Mouse (Mus musculus) stomach, postnatal 0 days (tissue): ENCODE measurements at regions not wholly inside any gene's neighbourhood (a gene's known extent, or its start where the extent isn't known, plus 50 kb on each side); places are given as distances from the start of the nearest gene placed in this dataset.

Source experiments
- ATAC-seq: fragments of 200-750 bp; cut with Nextera tagmentation; 2 replicates; pipeline ENCODE4 v1.8.0; 2017; ENCODE audit not compliant: low FRiP score, low TSS enrichment
- DNase-seq: peaks from one replicate; pipeline ENCODE4 v3.0.0-alpha.2; 2016; ENCODE audit warnings: low spot score
- H3K27ac ChIP-seq: fragments of 300-500 bp; sonication (generic); replicated peaks from 2 replicates; pipeline ENCODE4 v1.5.1; 2014; ENCODE audit warnings: mild to moderate bottlenecking, control low read depth
- H3K27me3 ChIP-seq: fragments of 300-500 bp; sonication (generic); 2 replicates; pipeline ENCODE4 v1.6.1; 2014; ENCODE audit warnings: low read length; ENCODE audit not compliant: control insufficient read depth, insufficient read depth
- H3K36me3 ChIP-seq: fragments of 300-500 bp; sonication (generic); 2 replicates; pipeline ENCODE4 v1.6.1; 2014; ENCODE audit warnings: low read length, mixed read lengths; ENCODE audit not compliant: control insufficient read depth, insufficient read depth
- H3K4me1 ChIP-seq: fragments of 300-500 bp; sonication (generic); replicated peaks from 2 replicates; pipeline ENCODE4 v1.6.1; 2014; ENCODE audit warnings: antibody characterized with exemption; ENCODE audit not compliant: control insufficient read depth, insufficient read depth
- H3K4me2 ChIP-seq: fragments of 300-500 bp; sonication (generic); replicated peaks from 2 replicates; pipeline ENCODE4 v1.6.1; 2014; ENCODE audit warnings: low read depth, mild to moderate bottlenecking, control low read depth, moderate library complexity
- H3K4me3 ChIP-seq: fragments of 300-500 bp; sonication (generic); 2 replicates; pipeline ENCODE4 v1.5.1; 2014; ENCODE audit warnings: low read depth, low read length, control low read depth
- H3K9ac ChIP-seq: fragments of 300-500 bp; sonication (generic); 2 replicates; pipeline ENCODE4 v1.6.1; 2014; ENCODE audit warnings: mild to moderate bottlenecking, low read length, control low read depth, mixed read lengths
- H3K9me3 ChIP-seq: fragments of 300-500 bp; sonication (generic); 2 replicates; pipeline ENCODE4 v1.6.1; 2016; ENCODE audit warnings: low read length; ENCODE audit not compliant: control insufficient read depth
- CTCF ChIP-seq: IDR thresholded peaks from 2 replicates; pipeline ENCODE4 v1.5.1; 2016; ENCODE audit warnings: antibody characterized with exemption, low read depth, mild to moderate bottlenecking, moderate library complexity
- EP300 ChIP-seq: optimal IDR thresholded peaks from 2 replicates; pipeline ENCODE3; 2016; ENCODE audit warnings: antibody characterized with exemption
- WGBS: fragments of 180-500 bp; shearing (Covaris S2); extraction: QIAGEN DNeasy Blood & Tissue Kit; methylation state at CpG from one replicate; pipeline ENCODE4 v1.1.7; 2014; 5-methylcytosine and 5-hydroxymethylcytosine counted together

GRCm38 (mm10) chr10:112863808-112864207 is 65.0 kb downstream of the Atxn7l3b start:
- Histone ChIP-seq H3K9me3 (no peaks in the 10 kb centered on the region), H3K9ac (no peak overlapping the region), H3K4me3 (no peak overlapping the region), H3K27ac (no peak overlapping the region), H3K4me2 (no peak overlapping the region), H3K27me3 (no peaks in the 10 kb centered on the region), H3K4me1 (no peaks in the 10 kb centered on the region), H3K36me3 (no peaks in the 10 kb centered on the region)
- ATAC-seq (no peak), DNase-seq (no peak)
- no peak for TF ChIP-seq CTCF
- no peak for TF ChIP-seq EP300

DNA sequence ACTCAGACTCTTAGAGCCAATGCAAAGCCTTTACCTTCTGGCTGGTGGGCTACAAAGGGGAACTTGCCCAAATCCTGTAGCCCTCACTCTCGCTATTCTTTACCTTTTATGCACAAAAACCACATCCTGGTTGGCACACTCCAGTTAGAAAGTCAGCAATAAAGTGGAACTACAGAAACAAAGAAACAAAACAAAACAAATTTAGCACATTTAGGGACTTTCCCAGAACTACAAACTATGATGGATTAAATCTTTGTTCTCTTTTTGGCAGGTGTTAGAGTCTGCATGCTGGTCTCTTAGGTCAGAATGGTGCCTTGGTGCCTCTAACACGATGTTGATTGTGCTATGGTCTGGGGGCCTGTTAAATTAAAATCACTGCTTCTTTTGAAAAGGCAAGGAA is 65.4 kb downstream of the Atxn7l3b start:
- 50% methylated on average over 2 of the region's 2 CpGs for WGBS
- ATAC-seq (no peak), DNase-seq (no peak)
- Histone ChIP-seq H3K27ac (no peak overlapping the region), H3K9me3 (no peaks in the 10 kb centered on the region), H3K4me3 (no peak overlapping the region), H3K36me3 (no peaks in the 10 kb centered on the region), H3K4me1 (no peaks in the 10 kb centered on the region), H3K27me3 (no peaks in the 10 kb centered on the region), H3K9ac (no peak overlapping the region), H3K4me2 (no peak overlapping the region)
- TF ChIP-seq CTCF (no peak), EP300 (no peak)

- TF ChIP-seq CTCF (no peak), EP300 (no peak)
- Histone ChIP-seq H3K4me3 (no peak overlapping the region), H3K36me3 (no peaks in the 10 kb centered on the region), H3K4me1 (no peaks in the 10 kb centered on the region), H3K4me2 (no peak overlapping the region), H3K27me3 (no peaks in the 10 kb centered on the region), H3K9ac (no peak overlapping the region), H3K27ac (no peak overlapping the region), H3K9me3 (no peaks in the 10 kb centered on the region)
- no peak for DNase-seq
- 53% methylated on average over 1 of the region's 1 CpGs for WGBS
- no peak for ATAC-seq
These were observed 76.8 kb downstream of the Atxn7l3b start for GRCm38 (mm10) chr10:112851997-112852396.

DNA sequence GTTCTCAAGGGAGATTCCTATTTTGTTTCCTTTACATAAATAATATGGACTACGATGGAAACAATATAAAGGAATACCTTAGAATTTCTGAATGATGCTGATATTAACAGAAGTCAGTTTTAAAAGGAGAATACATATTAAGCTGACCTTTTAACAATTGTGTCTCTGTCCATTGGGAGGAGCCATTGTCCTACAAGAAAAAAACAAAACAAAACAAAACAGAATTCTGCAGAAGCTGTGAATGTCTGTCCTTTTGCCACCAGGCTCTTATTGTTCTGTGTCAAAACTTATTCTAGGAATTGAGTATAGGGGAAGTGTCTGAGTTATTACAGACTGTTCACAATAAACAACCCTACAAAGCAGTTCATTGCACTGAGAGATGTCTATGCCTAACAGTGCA is 82.6 kb downstream of the Atxn7l3b start:
- WGBS = 49% methylated on average over 1 of the region's 1 CpGs
- H3K4me2 ChIP-seq = no peak overlapping the region

GRCm38 (mm10) chr10:112837400-112838035 is 91.3 kb downstream of the Atxn7l3b start:
- ATAC-seq (no peak), DNase-seq (no peak)
- H3K4me2 ChIP-seq = no peak overlapping the region
- no peaks in the 10 kb centered on the region for H3K9me3 ChIP-seq
- TF ChIP-seq CTCF (no peak), EP300 (no peak)
- H3K36me3 ChIP-seq = no peaks in the 10 kb centered on the region
- no peaks in the 10 kb centered on the region for H3K4me1 ChIP-seq
- no peak overlapping the region for H3K4me3 ChIP-seq
- H3K27me3 ChIP-seq = no peaks in the 10 kb centered on the region
- H3K9ac ChIP-seq = no peak overlapping the region
- H3K27ac ChIP-seq = no peak overlapping the region
- WGBS = 81% methylated on average over 11 of the region's 11 CpGs

More for the DNA sequence above, 82.6 kb downstream of the Atxn7l3b start:
- no peak for ATAC-seq
- no peak for DNase-seq
- H3K4me1 ChIP-seq = no peaks in the 10 kb centered on the region
- H3K27me3 ChIP-seq = no peaks in the 10 kb centered on the region
- H3K4me3 ChIP-seq = no peak overlapping the region
- H3K36me3 ChIP-seq = no peaks in the 10 kb centered on the region
- H3K27ac ChIP-seq = no peak overlapping the region
- H3K9me3 ChIP-seq = no peaks in the 10 kb centered on the region
- no peak for TF ChIP-seq EP300
- TF ChIP-seq CTCF = peak; percentile 58
- no peak overlapping the region for H3K9ac ChIP-seq

GRCm38 (mm10) chr10:112835970-112836369 is 92.8 kb downstream of the Atxn7l3b start:
- WGBS = 64% methylated on average over 9 of the region's 9 CpGs
- Histone ChIP-seq H3K9me3 (no peaks in the 10 kb centered on the region), H3K4me2 (no peak overlapping the region), H3K36me3 (no peaks in the 10 kb centered on the region), H3K4me3 (no peak overlapping the region), H3K9ac (no peak overlapping the region), H3K4me1 (no peaks in the 10 kb centered on the region), H3K27ac (no peak overlapping the region), H3K27me3 (no peaks in the 10 kb centered on the region)
- TF ChIP-seq CTCF (no peak), EP300 (no peak)
- ATAC-seq (no peak), DNase-seq (no peak)
